Mouse (Mus musculus): ENCODE data around the gene Crybb1.
A peak's percentile ranks its signal among the peaks of the same experiment; 100 is the strongest.

The Crybb1 gene

GRCm38 (mm10) chr5:112266011-112266777, 10.6 kb downstream of the Crybb1 start:
- no peak for DNase-seq (ENCODE audit: low spot score in 2 of 2)

GRCm38 (mm10) chr5:112270764-112271541, 15.3 kb downstream of the Crybb1 start:
- no peak for DNase-seq (ENCODE audit: low spot score in 2 of 2)

- no peak for DNase-seq (ENCODE audit: low spot score in 2 of 2)
These were observed 17.3 kb downstream of the Crybb1 start for GRCm38 (mm10) chr5:112272934-112273333.

- DNase-seq (ENCODE audit: low spot score in 2 of 2), result no peak
These were observed 18.3 kb downstream of the Crybb1 start for GRCm38 (mm10) chr5:112273746-112274463.

GRCm38 (mm10) chr5:112275021-112275804, 19.6 kb downstream of the Crybb1 start:
- DNase-seq (ENCODE audit: low spot score in 2 of 2), result no peak

GRCm38 (mm10) chr5:112276267-112276873, 20.8 kb downstream of the Crybb1 start, which contains the start of gene Tpst2:
Gene Tpst2 (plus strand): TSS chr5:112276691.
- peak; percentile 100 for DNase-seq (ENCODE audit: low spot score in 2 of 2)

GRCm38 (mm10) chr5:112276907-112277348, 21.3 kb downstream of the Crybb1 start:
- no peak for DNase-seq (ENCODE audit: low spot score in 2 of 2)

GRCm38 (mm10) chr5:112277906-112278470, 22.4 kb downstream of the Crybb1 start:
- no peak for DNase-seq (ENCODE audit: low spot score in 2 of 2)

- DNase-seq (ENCODE audit: low spot score in 2 of 2), result no peak
These were observed 23.8 kb downstream of the Crybb1 start for GRCm38 (mm10) chr5:112279181-112280021.

GRCm38 (mm10) chr5:112280151-112280550, 24.5 kb downstream of the Crybb1 start:
- DNase-seq (ENCODE audit: low spot score in 2 of 2), result no peak

GRCm38 (mm10) chr5:112280863-112281660, 25.4 kb downstream of the Crybb1 start:
- DNase-seq (ENCODE audit: low spot score in 2 of 2), result no peak

GRCm38 (mm10) chr5:112281676-112282075, 26.1 kb downstream of the Crybb1 start:
- DNase-seq (ENCODE audit: low spot score in 2 of 2), result no peak

GRCm38 (mm10) chr5:112282123-112282779, 26.6 kb downstream of the Crybb1 start:
- DNase-seq (ENCODE audit: low spot score in 2 of 2), result no peak

- no peak for DNase-seq (ENCODE audit: low spot score in 2 of 2)
These were observed 27.3 kb downstream of the Crybb1 start for GRCm38 (mm10) chr5:112282780-112283482.

GRCm38 (mm10) chr5:112283543-112284202, 28.1 kb downstream of the Crybb1 start:
- DNase-seq (ENCODE audit: low spot score in 2 of 2), result no peak

GRCm38 (mm10) chr5:112284203-112284582, 28.6 kb downstream of the Crybb1 start:
- no peak for DNase-seq (ENCODE audit: low spot score in 2 of 2)

GRCm38 (mm10) chr5:112285548-112286085, 30.0 kb downstream of the Crybb1 start:
- no peak for DNase-seq (ENCODE audit: low spot score in 2 of 2)

Data from spleen, postnatal 14 days (tissue).